Mouse (Mus musculus) lung, postnatal 0 days (tissue): ENCODE results near the gene Marf1.

Experiments used
- CTCF ChIP-seq: IDR thresholded peaks from 2 replicates; pipeline ENCODE4 v1.5.1; 2016; ENCODE audit warnings: antibody characterized with exemption, mild to moderate bottlenecking
- EP300 ChIP-seq: IDR thresholded peaks from 2 replicates; pipeline ENCODE4 v1.6.1; 2016; ENCODE audit warnings: antibody characterized with exemption, mild to moderate bottlenecking, control low read depth

GRCm38 (mm10) chr16:14160941-14161340 lies 2.2 kb downstream of the Marf1 start:
- TF ChIP-seq CTCF (no peak), EP300 (no peak)
